Mouse (Mus musculus): ENCODE data around the gene Hydin.

The Hydin gene

GRCm38 (mm10) chr8:110643177-110643576 lies 376.4 kb downstream of the Hydin start:
- DNase-seq = no peak

GRCm38 (mm10) chr8:110644422-110644821 lies 377.6 kb downstream of the Hydin start:
- DNase-seq = no peak

GRCm38 (mm10) chr8:110644901-110645300 lies 378.1 kb downstream of the Hydin start:
- DNase-seq = no peak

GRCm38 (mm10) chr8:110645340-110645739 lies 378.6 kb downstream of the Hydin start:
- DNase-seq = no peak

- DNase-seq = peak; percentile 95 to 97
Observed at GRCm38 (mm10) chr8:110646064-110646463, 379.3 kb downstream of the Hydin start.

- DNase-seq = no peak
Observed at GRCm38 (mm10) chr8:110648577-110648976, 381.8 kb downstream of the Hydin start.

GRCm38 (mm10) chr8:110649286-110649685 lies 382.5 kb downstream of the Hydin start:
- DNase-seq = no peak

GRCm38 (mm10) chr8:110650838-110651237 lies 384.1 kb downstream of the Hydin start:
- no peak for DNase-seq

GRCm38 (mm10) chr8:110651847-110652246 lies 385.1 kb downstream of the Hydin start:
- DNase-seq = no peak

- peak; percentile 57 to 72 for DNase-seq
Observed at GRCm38 (mm10) chr8:110654075-110655060, 387.6 kb downstream of the Hydin start.

GRCm38 (mm10) chr8:110655827-110656226 lies 389.1 kb downstream of the Hydin start:
- DNase-seq = peak; percentile 70 to 73

GRCm38 (mm10) chr8:110657661-110658060 lies 390.9 kb downstream of the Hydin start:
- DNase-seq = no peak
